Mouse (Mus musculus) CD4-positive naive resting alpha-beta T cell, adult 57 days (primary cell): ENCODE data around the gene Chl1. TPM values are rescaled to one million over a fixed set of nuclear protein-coding genes. Genes with fewer than 3 reads are reported as not detected.

ENCODE experiments used
- total RNA-seq: library from RNA; stranded (reverse); gene quantifications from one replicate; pipeline ENCODE4 v1.2.4, GENCODE M21; 2023

The Chl1 gene
- total RNA-seq: 0.15 TPM

DNA sequence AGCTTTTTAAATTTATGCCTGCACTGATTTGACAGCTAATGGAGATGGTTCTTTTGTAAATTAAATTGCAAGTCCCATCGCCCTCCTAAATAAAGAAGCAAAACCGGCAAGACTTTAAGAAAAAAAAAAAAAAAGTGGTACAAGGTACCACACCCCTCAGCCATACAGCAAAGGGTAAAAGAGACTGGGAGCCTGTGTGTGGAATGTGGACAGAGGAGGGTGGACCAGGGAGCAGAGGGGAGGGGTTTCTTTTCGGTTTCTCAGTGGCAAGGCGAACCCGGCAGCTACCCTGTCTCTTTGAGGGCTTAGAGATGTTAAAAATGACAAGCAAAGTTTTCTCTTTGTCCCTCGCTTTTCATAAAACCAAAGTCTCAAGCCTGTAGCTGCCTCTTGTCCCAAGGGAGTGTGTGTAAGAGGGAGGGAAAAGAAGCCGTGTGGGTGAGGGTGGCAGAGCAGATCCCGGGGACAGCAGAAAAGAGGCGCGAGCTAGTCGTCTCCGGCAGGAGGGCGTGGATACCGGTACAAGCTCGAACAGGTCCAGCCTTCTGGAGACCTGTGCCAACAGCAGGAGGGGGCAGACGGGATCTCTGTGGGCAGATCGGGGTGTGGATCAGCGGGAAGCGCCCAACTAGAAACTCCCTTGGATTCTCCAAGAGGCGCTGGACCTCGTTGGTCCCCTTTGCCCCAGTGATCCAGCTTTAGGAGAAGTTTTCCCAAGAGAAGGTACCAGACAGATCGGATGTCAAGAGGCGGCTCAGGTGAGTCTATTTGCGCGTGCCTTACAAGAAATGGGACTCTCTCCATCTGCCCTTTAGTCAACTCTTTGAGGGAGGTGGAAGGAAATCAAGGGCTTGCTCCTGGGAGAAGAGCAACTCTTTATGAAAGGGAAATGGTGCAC, at the start of gene Chl1:
TSS of gene Chl1 (plus strand) at position 195 of the 898 bp plus-strand sequence.

